Mouse (Mus musculus): ENCODE measurements around the gene Gm28308. TPM values are rescaled to one million over a fixed set of nuclear protein-coding genes. Genes with fewer than 3 reads are reported as not detected.
A peak's percentile ranks its signal among the peaks of the same experiment; 100 is the strongest.

Gene Gm28308
- total and polyA plus RNA-seq, 3 experiments: not detected

DNA sequence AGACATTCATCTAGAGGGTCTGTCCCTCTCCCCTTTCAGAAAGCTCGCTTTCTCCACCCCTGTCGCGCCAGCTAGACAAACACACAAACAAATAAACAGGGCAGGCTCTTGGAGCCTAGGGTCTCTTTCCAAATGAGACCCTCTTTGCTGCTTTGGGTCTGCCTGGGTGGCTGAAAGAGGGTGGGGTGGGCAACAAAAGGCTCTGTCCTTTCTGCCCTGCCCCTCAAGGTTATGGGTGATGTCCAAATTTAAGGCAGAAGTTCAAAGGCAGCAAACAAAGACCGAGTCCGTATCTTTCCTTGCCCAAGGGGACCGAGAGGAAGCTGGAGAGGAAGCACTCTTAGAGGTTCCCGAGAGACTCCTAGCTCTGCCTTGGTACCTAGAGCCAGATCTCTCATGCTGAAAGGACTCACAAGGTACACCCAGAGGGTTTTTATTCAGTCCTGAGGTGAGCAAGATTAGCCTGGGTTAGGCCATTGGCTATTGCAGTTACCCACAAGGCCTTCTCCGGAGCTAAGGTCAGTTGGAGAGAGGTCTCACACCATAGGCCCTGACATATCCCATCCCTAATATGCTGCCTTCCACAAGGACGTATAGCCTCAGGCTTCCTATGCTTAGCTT, 28.0 kb upstream of the Gm28308 start:
- no peaks in the 10 kb centered on the region for H3K79me2 ChIP-seq (replicated peaks; ENCODE audit: control insufficient read depth, extremely low read depth, insufficient read depth, poor library complexity, severe bottlenecking)
- dilution Hi-C loops (cut with MboI; ENCODE audit: extremely low pct_ligation_motif_present, extremely low pct_unique_long_range_greater_than_20kb, low sequenced_read_pairs): no loop called here

GRCm38 (mm10) chr6:52240389-52241000, 27.4 kb upstream of the Gm28308 start, which contains the start of gene Hoxa10:
Gene Hoxa10, minus strand, starts transcription at chr6:52240854.
- dilution Hi-C loops (cut with MboI; ENCODE audit: extremely low pct_ligation_motif_present, extremely low pct_unique_long_range_greater_than_20kb, low sequenced_read_pairs) (no loop called here), in situ Hi-C loops (cut with MboI; ENCODE audit: low pct_ligation_motif_present, low pct_unique_long_range_greater_than_20kb, low sequenced_read_pairs) (no loop called here)
- Histone ChIP-seq H3K9ac (ENCODE audit: insufficient read depth, low read depth) (peak within 1 kb of the TSS; percentile 77), H3K4me1 (ENCODE audit: control insufficient read depth in 1 of 2, insufficient read depth in 2 of 2) (peaks cover 0 to 12% of the 10 kb centered on the region in 2 experiments; a peak in 2 of 4 replicates), H3K4me3 (replicated peaks in 1 of 3; ENCODE audit: low read depth in 2 of 3, low read length in 2 of 3, poor library complexity in 1 of 3) (peak within 1 kb of the TSS; percentile 60 to 72 (median 68)), H3K27ac (ENCODE audit: insufficient read depth, low read depth) (no peak within 1 kb of the TSS), H3K27me3 (replicated peaks) (no peaks in the 10 kb centered on the region), H3K4me2 (ENCODE audit: insufficient read depth, low read depth, poor library complexity, severe bottlenecking) (peak within 1 kb of the TSS; percentile 91), H3K36me3 (replicated peaks in 1 of 2; ENCODE audit: control insufficient read depth in 1 of 2, insufficient read depth in 1 of 2, low read length in 1 of 2) (peaks cover 0 to 12% of the 10 kb centered on the region in 2 experiments), H3K79me2 (replicated peaks; ENCODE audit: control insufficient read depth, extremely low read depth, insufficient read depth, poor library complexity, severe bottlenecking) (no peaks in the 10 kb centered on the region), H3K9me3 (replicated peaks; ENCODE audit: low read length) (peaks cover 9% of the 10 kb centered on the region)
- peak; percentile 87 for DNase-seq (ENCODE audit: extremely low read depth)
- TF ChIP-seq CHD2 (IDR thresholded peaks at IDR 0.05; ENCODE audit: low read length): no peak
- 0 out of 2 replicates have a peak, but pooled peaks have one; percentile 5 for TF ChIP-seq TBP (conservative IDR thresholded peaks at IDR 0.05; ENCODE audit: low read depth, low read length)
- no peak for TF ChIP-seq GABPA (IDR thresholded peaks at IDR 0.05; ENCODE audit: insufficient replicate concordance, low read depth, low read length)
- TF ChIP-seq SIN3A (IDR thresholded peaks at IDR 0.05; ENCODE audit: low read length): no peak
- TF ChIP-seq EP300 (IDR thresholded peaks at IDR 0.05; ENCODE audit: low read length): no peak
- TF ChIP-seq ELF1 (IDR thresholded peaks at IDR 0.05; ENCODE audit: low read depth, low read length): peak; percentile 71
- 0 out of 2 replicates have a peak, but pooled peaks have one; percentile 30 for TF ChIP-seq MYC (IDR thresholded peaks at IDR 0.05; ENCODE audit: low read depth, low read length)
- peak; percentile 65 for TF ChIP-seq SMC3 (IDR thresholded peaks at IDR 0.05; ENCODE audit: low read depth, low read length)
- no peak for TF ChIP-seq E2F4 (IDR thresholded peaks at IDR 0.05; ENCODE audit: insufficient replicate concordance, low read depth, low read length)
- TF ChIP-seq KAT2A (IDR thresholded peaks at IDR 0.05; ENCODE audit: insufficient replicate concordance, low read length): no peak
- peak; percentile 84; the same call in 1 of the 2 replicates for TF ChIP-seq UBTF (IDR thresholded peaks at IDR 0.05; ENCODE audit: low read depth, low read length)
- 0 out of 2 replicates have a peak, but pooled peaks have one; percentile 4 for TF ChIP-seq ZC3H11A (IDR thresholded peaks at IDR 0.05; ENCODE audit: low read depth, low read length)
- TF ChIP-seq HCFC1 (IDR thresholded peaks at IDR 0.05; ENCODE audit: low read depth, low read length): 0 out of 2 replicates have a peak, but pooled peaks have one; percentile 26
- no peak for TF ChIP-seq ZKSCAN1 (IDR thresholded peaks at IDR 0.05; ENCODE audit: borderline replicate concordance, low read depth, low read length)
- TF ChIP-seq NELFE (IDR thresholded peaks at IDR 0.05; ENCODE audit: low read depth, low read length): peak; percentile 64
- peak; percentile 39 for TF ChIP-seq RAD21 (IDR thresholded peaks at IDR 0.05; ENCODE audit: low read depth, low read length)
- 0 out of 2 replicates have a peak, but pooled peaks have one; percentile 33 for TF ChIP-seq CHD1 (IDR thresholded peaks at IDR 0.05; ENCODE audit: low read depth, low read length)
- no peak for TF ChIP-seq MXI1 (IDR thresholded peaks at IDR 0.05; ENCODE audit: low read depth, low read length)
- 0 out of 2 replicates have a peak, but pooled peaks have one; percentile 2 for TF ChIP-seq JUN (IDR thresholded peaks at IDR 0.05; ENCODE audit: insufficient read depth, low read depth, low read length)
- peak; percentile 43; the same call in 1 of the 2 replicates for TF ChIP-seq MAX (IDR thresholded peaks at IDR 0.05; ENCODE audit: low read length)
- TF ChIP-seq PAX5 (IDR thresholded peaks at IDR 0.05; ENCODE audit: low read length): no peak
- peak; percentile 21; the same call in 1 of the 2 replicates for TF ChIP-seq BHLHE40 (IDR thresholded peaks at IDR 0.05; ENCODE audit: low read depth, low read length)
- TF ChIP-seq NRF1 (IDR thresholded peaks at IDR 0.05; ENCODE audit: low read depth, low read length): peak; percentile 27; the same call in 1 of the 2 replicates
- no peak for TF ChIP-seq MAFK (IDR thresholded peaks at IDR 0.05; ENCODE audit: insufficient replicate concordance, low read length)
- TF ChIP-seq IRF4 (IDR thresholded peaks at IDR 0.05; ENCODE audit: low read depth, low read length): peak; percentile 45; the same call in 1 of the 2 replicates
- TF ChIP-seq TCF12 (IDR thresholded peaks at IDR 0.05; ENCODE audit: low read depth, low read length): peak; percentile 57; the same call in 1 of the 2 replicates

More for the DNA sequence above, 28.0 kb upstream of the Gm28308 start:
- in situ Hi-C loops (cut with MboI; ENCODE audit: low pct_ligation_motif_present, low pct_unique_long_range_greater_than_20kb, low sequenced_read_pairs): no loop called here
- Histone ChIP-seq H3K4me2 (ENCODE audit: insufficient read depth, low read depth, poor library complexity, severe bottlenecking) (no peak overlapping the region), H3K4me3 (replicated peaks in 1 of 3; ENCODE audit: low read depth in 2 of 3, low read length in 2 of 3, poor library complexity in 1 of 3) (no peak overlapping the region), H3K36me3 (replicated peaks in 1 of 2; ENCODE audit: control insufficient read depth in 1 of 2, insufficient read depth in 1 of 2, low read length in 1 of 2) (peaks cover 0 to 7% of the 10 kb centered on the region in 2 experiments), H3K4me1 (ENCODE audit: control insufficient read depth in 1 of 2, insufficient read depth in 2 of 2) (peaks cover 0 to 12% of the 10 kb centered on the region in 2 experiments; a peak in 2 of 4 replicates), H3K27ac (ENCODE audit: insufficient read depth, low read depth) (no peak overlapping the region), H3K9ac (ENCODE audit: insufficient read depth, low read depth) (no peak overlapping the region), H3K9me3 (replicated peaks; ENCODE audit: low read length) (peaks cover 5% of the 10 kb centered on the region), H3K27me3 (replicated peaks) (no peaks in the 10 kb centered on the region)
- TF ChIP-seq JUND (conservative IDR thresholded peaks at IDR 0.05; ENCODE audit: low read depth, low read length) (no peak), HCFC1 (IDR thresholded peaks at IDR 0.05; ENCODE audit: low read depth, low read length) (no peak), RCOR1 (conservative IDR thresholded peaks at IDR 0.05; ENCODE audit: low read depth, low read length) (no peak), NRF1 (IDR thresholded peaks at IDR 0.05; ENCODE audit: low read depth, low read length) (no peak), MAFK (IDR thresholded peaks at IDR 0.05; ENCODE audit: insufficient replicate concordance, low read length) (no peak), CTCF (conservative IDR thresholded peaks at IDR 0.05 in 1 of 2, IDR thresholded peaks at IDR 0.05 in 1 of 2; ENCODE audit: low read depth in 2 of 2, low read length in 2 of 2) (no peak), EP300 (IDR thresholded peaks at IDR 0.05; ENCODE audit: low read length) (no peak), RAD21 (IDR thresholded peaks at IDR 0.05; ENCODE audit: low read depth, low read length) (no peak), TBP (conservative IDR thresholded peaks at IDR 0.05; ENCODE audit: low read depth, low read length) (no peak), CHD1 (IDR thresholded peaks at IDR 0.05; ENCODE audit: low read depth, low read length) (no peak), SIN3A (IDR thresholded peaks at IDR 0.05; ENCODE audit: low read length) (no peak)
- DNase-seq (ENCODE audit: extremely low read depth): no peak
